Mouse (Mus musculus): ENCODE measurements around the gene Nphs2.

- no peak for TF ChIP-seq EP300 (IDR thresholded peaks at IDR 0.05; ENCODE audit: low read depth)
- TF ChIP-seq CTCF (IDR thresholded peaks at IDR 0.05; ENCODE audit: low read depth) = no peak
These were observed 7.4 kb upstream of the Nphs2 start, which contains the start of gene Tdrd5 for GRCm38 (mm10) chr1:156302911-156303749.
